Mouse (Mus musculus): Measurements from ENCODE around the gene Large1.

DNA sequence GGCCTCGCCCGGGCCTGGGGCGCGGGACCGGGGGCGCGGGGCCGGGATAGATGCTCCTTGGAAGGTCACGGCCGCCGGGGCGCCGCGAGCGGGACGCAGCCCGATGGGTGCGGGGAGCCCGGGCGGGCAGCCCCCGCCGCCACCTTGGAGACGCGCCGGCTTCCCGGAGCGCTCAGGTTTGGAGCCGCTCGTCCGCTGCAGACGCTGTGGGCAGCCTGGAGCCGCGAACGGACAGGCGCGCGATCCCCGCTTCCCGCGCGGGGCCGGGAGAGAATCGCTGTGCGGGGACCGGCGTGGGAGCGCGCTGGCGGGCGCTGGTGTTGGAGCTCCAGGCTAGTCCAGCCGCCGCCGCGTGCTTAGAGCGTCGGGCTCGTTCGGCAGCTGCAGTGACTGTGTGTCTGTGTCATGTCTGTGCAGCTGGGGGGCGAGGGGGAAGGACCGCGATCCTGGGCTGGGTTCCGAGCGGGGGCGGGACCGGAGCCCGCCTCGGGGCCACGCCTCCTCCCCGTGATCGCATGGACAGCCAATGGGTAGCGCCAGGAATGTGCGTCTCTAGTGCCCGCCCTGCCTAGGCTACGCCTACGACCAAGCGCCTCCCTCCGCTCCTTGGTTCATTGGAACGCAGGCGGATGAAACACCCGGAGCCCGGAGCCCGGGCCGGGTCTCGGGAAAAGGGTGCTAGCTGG is at the start of gene Large1:
- TF ChIP-seq POLR2A (IDR thresholded peaks at IDR 0.05; ENCODE audit: low read depth, low read length) (peak; percentile 98), CTCF (IDR thresholded peaks at IDR 0.05; ENCODE audit: borderline replicate concordance, insufficient read depth, low read length) (no peak)
